Mouse (Mus musculus) lung, embryonic 15.5 days (tissue): ENCODE measurements around the gene Axin1. TPM values are rescaled to one million over a fixed set of nuclear protein-coding genes. Genes with fewer than 3 reads are reported as not detected.

ENCODE experiments used
- ATAC-seq: fragments of 200-750 bp; cut with Nextera tagmentation; 2 replicates; pipeline ENCODE4 v1.8.0; 2017; ENCODE audit warnings: moderate number of reproducible peaks, borderline replicate concordance; ENCODE audit not compliant: low FRiP score, low TSS enrichment; ENCODE audit errors: extremely low read depth
- H3K27ac ChIP-seq: fragments of 300-500 bp; sonication (generic); 2 replicates; pipeline ENCODE4 v1.5.1; 2015; ENCODE audit warnings: moderate library complexity, mild to moderate bottlenecking, inconsistent platforms
- H3K27me3 ChIP-seq: fragments of 300-500 bp; sonication (generic); 2 replicates; pipeline ENCODE4 v1.6.1; 2015; ENCODE audit warnings: inconsistent platforms
- H3K36me3 ChIP-seq: fragments of 300-500 bp; sonication (generic); 2 replicates; pipeline ENCODE4 v1.6.1; 2015; ENCODE audit warnings: inconsistent platforms
- H3K4me1 ChIP-seq: fragments of 300-500 bp; sonication (generic); 2 replicates; pipeline ENCODE4 v1.6.1; 2015; ENCODE audit warnings: inconsistent platforms
- H3K4me2 ChIP-seq: fragments of 300-500 bp; sonication (generic); 2 replicates; pipeline ENCODE4 v1.6.1; 2015; ENCODE audit warnings: inconsistent platforms, mild to moderate bottlenecking, moderate library complexity
- H3K4me3 ChIP-seq: fragments of 300-500 bp; sonication (generic); 2 replicates; pipeline ENCODE4 v1.5.1; 2015; ENCODE audit warnings: mild to moderate bottlenecking, inconsistent platforms
- H3K9ac ChIP-seq: fragments of 300-500 bp; sonication (generic); 2 replicates; pipeline ENCODE4 v1.6.1; 2015; ENCODE audit warnings: inconsistent platforms
- H3K9me3 ChIP-seq: fragments of 300-500 bp; sonication (generic); 2 replicates; pipeline ENCODE4 v1.6.1; 2016; ENCODE audit warnings: inconsistent platforms
- WGBS: fragments of 180-500 bp; shearing (Covaris S2); methylation state at CpG from one replicate; pipeline ENCODE4 v1.1.7; 2015; 5-methylcytosine and 5-hydroxymethylcytosine counted together
- polyA plus RNA-seq: library from polyadenylated mRNA; unstranded; fragments of >200 nt; fragmentation: Nextera tagmentation; extraction: Ambion mirVana; gene quantifications from 2 replicates; pipeline ENCODE4 v1.2.1, GENCODE M21; 2015

Gene Axin1
- polyA plus RNA-seq, 1 experiment from 2014 or later, result 16.5 TPM

DNA sequence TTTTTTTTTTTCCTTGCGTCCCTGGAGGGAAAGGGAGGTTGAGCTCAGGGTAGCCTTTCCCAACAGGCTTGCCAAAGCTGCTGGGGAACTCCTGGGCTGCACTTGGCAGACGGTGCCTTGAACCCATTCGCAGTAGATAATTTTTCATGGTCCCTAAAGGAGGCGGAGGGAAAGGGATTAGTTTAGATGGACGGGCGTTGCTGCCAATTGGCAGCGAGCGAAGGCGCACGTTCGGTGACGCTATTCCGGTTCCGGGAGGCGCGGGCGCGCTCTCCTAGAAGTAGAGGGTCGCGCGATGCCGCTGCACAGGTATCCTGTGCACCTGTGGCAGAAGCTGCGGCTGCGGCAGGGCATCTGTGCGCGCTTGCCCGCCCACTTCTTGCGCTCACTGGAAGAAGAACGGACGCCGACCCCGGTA lies 15.2 kb upstream of the Axin1 start, which contains the start of gene Mrpl28:
TSS of gene Mrpl28 (plus strand) at position 234 of the 418 bp plus-strand sequence.
- H3K27ac ChIP-seq, result peak within 1 kb of the TSS; percentile 58; the same call in 1 of the 2 replicates
- H3K27me3 ChIP-seq, result peaks cover 16% of the 10 kb centered on the region
- peak within 1 kb of the TSS; percentile 90 for H3K4me3 ChIP-seq
- WGBS, result under 1% methylated on average over 32 of the region's 32 CpGs
- H3K4me2 ChIP-seq, result peak within 1 kb of the TSS; percentile 80
- peak within 1 kb of the TSS; percentile 92 for H3K9ac ChIP-seq
- peaks cover 16% of the 10 kb centered on the region for H3K4me1 ChIP-seq
- ATAC-seq, result peak; percentile 87
- no peaks in the 10 kb centered on the region for H3K9me3 ChIP-seq
- H3K36me3 ChIP-seq, result peaks cover 29% of the 10 kb centered on the region

DNA sequence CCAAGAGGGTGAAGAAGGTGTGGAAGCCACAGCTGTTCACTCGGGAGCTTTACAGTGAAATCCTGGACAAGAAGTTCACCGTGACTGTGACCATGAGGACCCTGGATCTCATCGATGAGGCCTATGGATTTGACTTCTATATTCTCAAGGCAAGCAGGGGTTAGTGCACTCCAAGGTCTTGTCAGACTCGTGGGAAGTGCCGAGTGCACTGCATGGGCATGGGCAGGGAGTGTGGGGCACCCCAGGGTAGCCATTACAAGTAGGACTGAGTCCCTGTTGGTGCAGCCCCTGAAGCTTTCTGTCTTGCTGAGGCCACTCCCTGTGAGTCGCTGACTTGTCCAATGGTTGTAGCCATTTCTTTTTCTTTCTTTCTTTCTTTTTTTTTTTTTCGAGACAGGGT lies 13.9 kb upstream of the Axin1 start:
- WGBS, result 81% methylated on average over 7 of the region's 7 CpGs
- H3K4me1 ChIP-seq, result peaks cover 16% of the 10 kb centered on the region
- ATAC-seq, result no peak

DNA sequence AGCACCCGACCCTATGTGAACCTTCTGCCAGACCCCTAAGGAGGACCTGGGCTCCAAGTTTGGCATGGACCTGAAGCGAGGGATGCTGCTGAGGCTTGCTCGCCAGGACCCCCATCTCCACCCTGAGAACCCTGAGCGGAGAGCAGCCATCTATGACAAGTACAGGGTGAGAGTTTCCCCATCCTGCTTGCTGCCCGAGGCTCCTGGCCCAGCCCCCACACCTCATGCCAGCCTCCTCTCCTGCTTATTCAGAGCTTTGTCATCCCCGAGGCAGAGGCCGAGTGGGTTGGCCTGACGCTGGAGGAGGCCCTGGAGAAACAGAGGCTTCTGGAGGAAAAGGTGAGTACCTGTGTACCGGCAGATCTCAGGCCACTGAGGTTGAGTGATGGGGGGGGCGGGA lies 13.3 kb upstream of the Axin1 start:
- ATAC-seq, result no peak
- Histone ChIP-seq H3K9ac (no peak overlapping the region), H3K9me3 (no peaks in the 10 kb centered on the region), H3K27me3 (no peaks in the 10 kb centered on the region), H3K4me1 (peaks cover 13% of the 10 kb centered on the region), H3K27ac (no peak overlapping the region), H3K4me2 (no peak overlapping the region), H3K36me3 (peaks cover 37% of the 10 kb centered on the region), H3K4me3 (no peak overlapping the region)
- 83% methylated on average over 10 of the region's 10 CpGs for WGBS

More for the DNA sequence above, 13.9 kb upstream of the Axin1 start:
- peaks cover 30% of the 10 kb centered on the region for H3K36me3 ChIP-seq
- H3K4me2 ChIP-seq, result peak overlapping the region; percentile 80
- peaks cover 4% of the 10 kb centered on the region; the same call in 1 of the 2 replicates for H3K27me3 ChIP-seq
- no peaks in the 10 kb centered on the region for H3K9me3 ChIP-seq
- peak overlapping the region; percentile 92 for H3K9ac ChIP-seq
- H3K27ac ChIP-seq, result no peak overlapping the region
- peak overlapping the region; percentile 90 for H3K4me3 ChIP-seq

DNA sequence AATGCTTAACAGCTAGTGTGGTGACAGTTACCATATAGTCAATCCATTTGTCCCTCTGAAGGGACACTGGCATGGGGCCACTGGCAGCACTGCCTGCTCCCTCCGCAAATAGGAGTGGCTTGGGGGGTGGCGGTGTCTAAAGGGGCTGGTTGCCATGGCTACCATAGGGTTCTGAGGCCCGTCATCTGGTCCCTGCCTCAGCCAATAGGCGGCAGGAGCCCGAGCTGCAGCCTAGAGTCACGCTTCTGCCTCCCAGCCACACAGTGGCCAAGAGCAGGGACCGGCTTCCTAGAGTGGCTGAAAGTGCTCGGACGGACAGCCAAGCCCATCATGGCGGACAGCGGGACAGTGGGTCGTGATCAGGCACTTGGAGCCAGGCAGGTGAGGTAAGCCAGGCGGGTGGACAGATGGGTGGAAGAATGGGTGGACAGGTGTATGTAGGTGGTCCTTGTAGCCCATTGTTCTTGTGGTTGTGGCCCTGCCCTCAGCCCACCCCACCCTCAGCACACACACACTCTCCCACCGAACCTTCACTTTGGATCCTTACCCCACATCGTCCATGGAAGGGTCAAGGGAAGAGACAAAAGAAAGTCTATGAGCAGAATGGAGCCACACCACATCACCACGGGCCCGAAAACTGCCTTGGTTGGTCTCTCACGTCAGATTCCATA lies 7.3 kb upstream of the Axin1 start:
- no peak overlapping the region for H3K9ac ChIP-seq
- no peak for ATAC-seq
- H3K27me3 ChIP-seq, result no peaks in the 10 kb centered on the region
- H3K9me3 ChIP-seq, result no peaks in the 10 kb centered on the region
- H3K4me2 ChIP-seq, result no peak overlapping the region
- no peaks in the 10 kb centered on the region for H3K4me1 ChIP-seq
- H3K27ac ChIP-seq, result no peak overlapping the region
- peaks cover 35% of the 10 kb centered on the region for H3K36me3 ChIP-seq
- WGBS, result 83% methylated on average over 18 of the region's 18 CpGs
- H3K4me3 ChIP-seq, result no peak overlapping the region

DNA sequence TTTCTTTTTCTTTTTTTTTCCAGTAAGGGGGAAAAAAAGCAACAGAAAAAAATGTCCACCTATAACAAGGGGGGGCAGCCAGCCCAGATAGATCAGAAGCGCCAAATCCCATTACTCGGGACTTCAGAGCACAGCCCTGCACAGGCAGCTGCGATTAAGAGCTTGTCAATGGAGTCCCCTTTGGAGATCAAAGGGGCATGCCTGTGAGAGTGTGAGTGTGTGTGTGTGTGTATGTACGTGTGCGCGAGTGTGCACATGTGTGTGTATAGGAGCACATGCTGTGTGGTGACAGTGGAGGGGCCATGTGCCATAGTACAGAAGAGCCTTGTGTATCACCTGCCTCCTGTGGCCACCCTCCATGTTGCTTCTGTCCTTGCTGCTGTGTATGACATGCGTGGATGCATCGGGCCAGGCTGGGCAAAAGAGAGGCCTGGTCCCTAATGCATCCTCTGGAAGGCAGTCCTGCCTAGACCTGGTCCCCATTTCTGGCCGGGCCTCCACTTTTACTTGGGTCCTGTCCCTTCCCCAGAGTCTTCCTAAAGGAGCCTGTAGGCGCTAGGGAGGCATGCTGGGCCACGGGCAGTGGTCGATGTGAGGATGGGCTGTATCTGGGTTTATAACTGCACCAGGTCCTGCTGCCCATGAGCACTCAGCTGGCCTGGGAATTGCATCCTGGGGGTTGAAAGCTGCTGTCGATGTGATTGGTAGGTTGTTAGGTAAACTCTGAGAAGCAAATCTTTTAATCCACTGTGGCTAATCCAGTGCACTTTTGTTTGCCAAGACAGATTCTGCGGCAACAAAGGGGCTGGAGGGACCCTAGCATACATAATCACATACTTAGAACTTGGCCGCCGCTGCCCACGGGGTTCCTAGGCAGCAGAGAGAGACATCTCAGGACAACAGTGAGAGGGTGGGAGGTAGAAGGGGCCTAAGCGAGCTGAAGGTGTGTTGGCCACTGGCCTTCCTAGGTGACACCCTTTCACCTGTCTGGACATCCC lies 6.3 kb upstream of the Axin1 start:
- no peaks in the 10 kb centered on the region for H3K27me3 ChIP-seq
- no peaks in the 10 kb centered on the region for H3K9me3 ChIP-seq
- no peak overlapping the region for H3K4me3 ChIP-seq
- H3K9ac ChIP-seq, result no peak overlapping the region
- ATAC-seq, result no peak
- no peak overlapping the region for H3K4me2 ChIP-seq
- no peaks in the 10 kb centered on the region for H3K4me1 ChIP-seq
- peaks cover 26% of the 10 kb centered on the region for H3K36me3 ChIP-seq
- 86% methylated on average over 18 of the region's 18 CpGs for WGBS
- no peak overlapping the region for H3K27ac ChIP-seq

DNA sequence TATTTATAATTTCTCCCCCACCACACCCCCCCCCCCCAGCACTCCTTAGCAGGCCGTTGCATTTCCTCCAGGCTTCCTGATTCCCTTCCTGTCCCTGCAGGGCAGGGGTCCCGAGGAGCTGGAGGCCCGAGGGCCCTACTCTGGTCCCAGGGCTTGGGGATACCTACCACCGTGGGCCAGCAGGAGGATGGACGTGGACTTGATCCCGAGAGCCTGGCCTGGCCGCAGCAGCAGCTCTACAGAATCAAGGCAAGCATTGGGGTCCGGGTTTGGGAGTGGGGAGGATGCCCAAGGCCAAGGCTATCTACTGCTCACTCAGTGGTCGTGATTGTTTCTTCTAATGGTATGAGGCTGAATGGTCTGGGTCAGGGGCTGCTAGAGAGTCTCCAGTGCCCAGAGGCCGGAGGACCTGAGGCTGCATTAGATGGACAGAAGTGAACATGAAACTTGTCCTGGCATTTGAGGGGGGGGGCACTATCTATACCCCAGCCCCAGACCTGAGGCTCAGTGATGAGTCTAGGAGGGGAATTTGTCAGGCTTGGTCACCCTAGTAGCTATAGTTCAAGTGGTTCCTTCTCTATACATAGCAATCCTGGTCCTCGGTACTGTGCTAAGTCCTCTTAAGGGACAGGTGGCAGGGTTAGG lies 1.3 kb upstream of the Axin1 start:
- Histone ChIP-seq H3K9ac (no peak overlapping the region), H3K27me3 (no peaks in the 10 kb centered on the region), H3K4me3 (no peak overlapping the region), H3K36me3 (no peaks in the 10 kb centered on the region; the same call in 1 of the 2 replicates), H3K27ac (no peak overlapping the region), H3K4me2 (no peak overlapping the region), H3K9me3 (no peaks in the 10 kb centered on the region), H3K4me1 (peaks cover 23% of the 10 kb centered on the region)
- no peak for ATAC-seq
- WGBS, result 82% methylated on average over 11 of the region's 11 CpGs

DNA sequence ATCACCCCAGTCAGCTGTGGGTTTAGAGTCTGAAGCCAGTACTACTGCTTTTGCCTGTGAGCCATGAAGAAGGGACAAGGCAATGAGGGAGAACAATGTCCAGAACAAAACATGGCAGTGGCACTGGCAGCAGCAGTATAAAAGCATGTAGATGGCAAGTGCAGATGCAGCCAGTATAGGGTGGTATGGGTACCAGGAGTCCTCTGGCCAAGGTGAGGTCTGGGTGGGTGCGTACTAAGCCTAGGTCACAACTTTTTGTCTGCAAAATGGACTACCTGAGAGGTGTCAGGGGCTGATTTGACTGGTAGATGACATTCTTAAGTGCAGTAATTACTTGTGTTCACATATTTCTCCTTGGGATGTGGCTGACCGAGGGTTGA lies 747 bp upstream of the Axin1 start:
- H3K9ac ChIP-seq, result peak overlapping the region; percentile 43; the same call in 1 of the 2 replicates
- peaks cover 23% of the 10 kb centered on the region for H3K4me1 ChIP-seq
- ATAC-seq, result no peak
- H3K4me3 ChIP-seq, result peak overlapping the region; percentile 80
- peak overlapping the region; percentile 67 for H3K4me2 ChIP-seq
- 65% methylated on average over 2 of the region's 2 CpGs for WGBS
- H3K27me3 ChIP-seq, result no peaks in the 10 kb centered on the region
- no peaks in the 10 kb centered on the region for H3K9me3 ChIP-seq
- H3K27ac ChIP-seq, result peak overlapping the region; percentile 95; the same call in 1 of the 2 replicates
- peaks cover 3% of the 10 kb centered on the region; the same call in 1 of the 2 replicates for H3K36me3 ChIP-seq

DNA sequence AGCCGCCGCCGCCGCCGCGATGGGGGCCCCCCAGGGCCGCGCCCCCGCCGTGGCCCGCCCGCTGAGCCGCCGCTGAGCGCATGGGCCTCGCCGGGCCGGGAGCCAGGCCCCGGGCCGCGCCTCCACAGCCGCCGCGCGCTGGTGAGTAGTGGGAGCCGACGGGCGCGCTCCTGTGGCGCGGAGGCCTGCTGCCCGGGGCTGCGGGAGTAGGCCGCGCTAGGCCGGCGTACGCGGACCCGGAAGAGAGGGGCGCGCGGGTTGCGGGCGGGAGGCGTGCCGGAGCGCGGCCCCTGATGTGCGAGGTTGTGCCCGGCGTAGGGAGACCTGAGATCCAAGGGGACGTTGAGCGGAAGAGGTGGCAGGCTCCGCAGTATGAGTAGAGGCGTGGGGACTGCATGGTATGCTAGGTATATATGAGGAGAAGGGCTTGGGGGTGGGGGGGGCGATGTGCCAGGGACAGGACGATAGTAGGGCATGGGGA lies 453 bp downstream of the Axin1 start:
- ATAC-seq, result peak; percentile 66
- peak overlapping the region; percentile 95 for H3K27ac ChIP-seq
- H3K27me3 ChIP-seq, result no peaks in the 10 kb centered on the region
- peak overlapping the region; percentile 80 for H3K4me3 ChIP-seq
- H3K4me2 ChIP-seq, result peak overlapping the region; percentile 67
- H3K36me3 ChIP-seq, result peaks cover 15% of the 10 kb centered on the region; the same call in 1 of the 2 replicates
- under 1% methylated on average over 48 of the region's 58 CpGs for whole genome bisulfite sequencing
- no peaks in the 10 kb centered on the region for H3K9me3 ChIP-seq
- peak overlapping the region; percentile 90 for H3K9ac ChIP-seq
- H3K4me1 ChIP-seq, result peaks cover 23% of the 10 kb centered on the region

DNA sequence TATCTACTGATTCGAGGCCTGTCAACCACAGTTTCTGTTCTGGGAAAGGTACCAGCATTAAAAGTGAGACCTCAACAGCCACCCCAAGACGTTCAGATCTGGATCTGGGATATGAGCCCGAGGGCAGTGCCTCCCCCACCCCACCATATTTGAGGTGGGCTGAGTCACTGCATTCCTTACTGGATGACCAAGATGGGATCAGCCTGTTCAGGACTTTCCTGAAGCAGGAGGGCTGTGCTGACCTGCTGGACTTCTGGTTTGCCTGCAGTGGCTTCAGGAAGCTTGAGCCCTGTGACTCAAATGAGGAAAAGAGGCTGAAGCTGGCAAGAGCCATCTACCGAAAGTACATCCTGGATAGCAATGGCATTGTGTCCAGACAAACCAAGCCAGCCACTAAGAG lies 4.3 kb downstream of the Axin1 start:
- H3K4me2 ChIP-seq, result no peak overlapping the region
- H3K9ac ChIP-seq, result no peak overlapping the region
- peaks cover 37% of the 10 kb centered on the region for H3K36me3 ChIP-seq
- peaks cover 20% of the 10 kb centered on the region for H3K4me1 ChIP-seq
- no peak overlapping the region for H3K4me3 ChIP-seq
- H3K27me3 ChIP-seq, result no peaks in the 10 kb centered on the region
- H3K9me3 ChIP-seq, result no peaks in the 10 kb centered on the region
- H3K27ac ChIP-seq, result no peak overlapping the region
- 80% methylated on average over 4 of the region's 4 CpGs for WGBS
- ATAC-seq, result no peak

DNA sequence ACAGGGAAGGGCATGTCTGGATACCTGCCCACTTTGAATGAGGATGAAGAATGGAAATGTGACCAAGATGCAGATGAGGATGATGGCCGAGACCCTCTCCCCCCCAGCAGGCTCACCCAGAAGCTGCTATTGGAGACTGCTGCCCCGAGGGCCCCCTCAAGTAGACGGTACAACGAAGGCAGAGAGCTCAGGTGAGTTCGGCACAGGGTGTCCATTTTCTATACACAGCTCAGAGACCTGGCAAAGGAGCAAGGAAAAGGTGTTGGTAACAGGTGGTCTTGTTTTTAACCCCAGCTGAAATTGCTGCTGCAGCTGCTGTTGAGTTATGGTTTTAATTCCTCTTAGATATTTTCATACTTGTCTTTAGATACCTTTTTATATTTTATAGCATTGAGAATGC lies 4.9 kb downstream of the Axin1 start:
- H3K4me3 ChIP-seq, result no peak overlapping the region
- no peak overlapping the region for H3K4me2 ChIP-seq
- no peaks in the 10 kb centered on the region for H3K9me3 ChIP-seq
- H3K9ac ChIP-seq, result no peak overlapping the region
- H3K4me1 ChIP-seq, result peaks cover 17% of the 10 kb centered on the region
- peaks cover 39% of the 10 kb centered on the region for H3K36me3 ChIP-seq
- H3K27me3 ChIP-seq, result no peaks in the 10 kb centered on the region
- H3K27ac ChIP-seq, result no peak overlapping the region
- ATAC-seq, result no peak
- 94% methylated on average over 5 of the region's 5 CpGs for WGBS

DNA sequence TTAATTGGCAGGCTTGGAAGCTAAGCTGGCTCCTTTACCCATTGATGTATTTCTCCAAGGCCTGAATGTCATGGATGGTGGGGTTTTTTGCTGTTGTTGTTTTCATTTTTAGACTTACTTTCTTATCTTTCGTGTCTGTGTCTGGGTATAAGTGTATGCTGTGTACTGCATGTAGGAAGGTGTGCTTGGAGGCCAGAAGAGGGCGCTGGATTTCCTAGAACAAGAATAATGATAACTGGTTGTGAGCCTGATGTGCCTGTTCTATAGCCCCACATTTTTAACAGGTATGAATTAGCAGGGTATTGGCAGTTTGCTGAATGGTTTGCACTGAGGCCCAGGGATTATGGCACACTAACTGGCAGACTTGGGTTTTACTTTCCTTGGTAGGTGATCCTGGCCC lies 10.6 kb downstream of the Axin1 start:
- H3K4me2 ChIP-seq, result no peak overlapping the region
- H3K27me3 ChIP-seq, result no peaks in the 10 kb centered on the region
- H3K4me3 ChIP-seq, result no peak overlapping the region
- no peak for ATAC-seq
- no peaks in the 10 kb centered on the region for H3K9me3 ChIP-seq
- no peak overlapping the region for H3K27ac ChIP-seq
- WGBS, result 73% methylated on average over 2 of the region's 2 CpGs
- H3K9ac ChIP-seq, result no peak overlapping the region
- H3K36me3 ChIP-seq, result peaks cover 61% of the 10 kb centered on the region
- H3K4me1 ChIP-seq, result no peaks in the 10 kb centered on the region
